Mouse (Mus musculus) forebrain, embryonic 12.5 days (tissue): ENCODE measurements at regions not wholly inside any gene's neighbourhood (a gene's known extent, or its start where the extent isn't known, plus 50 kb on each side); places are given as distances from the start of the nearest gene placed in this dataset.

ENCODE experiments used
- ATAC-seq: fragments of 200-750 bp; cut with Nextera tagmentation; 2 replicates; pipeline ENCODE4 v1.8.0; 2017; ENCODE audit warnings: moderate TSS enrichment; ENCODE audit not compliant: low FRiP score
- H3K27ac ChIP-seq: fragments of 300-500 bp; sonication (generic); 2 replicates; pipeline ENCODE4 v1.5.1; 2016; ENCODE audit warnings: mild to moderate bottlenecking
- H3K27me3 ChIP-seq: fragments of 300-500 bp; sonication (generic); 2 replicates; pipeline ENCODE4 v1.6.1; 2016; ENCODE audit warnings: mild to moderate bottlenecking
- H3K36me3 ChIP-seq: fragments of 300-500 bp; sonication (generic); replicated peaks from 2 replicates; pipeline ENCODE4 v1.6.1; 2016; ENCODE audit warnings: mild to moderate bottlenecking
- H3K4me1 ChIP-seq: fragments of 300-500 bp; sonication (generic); 2 replicates; pipeline ENCODE4 v1.6.1; 2016
- H3K4me2 ChIP-seq: fragments of 300-500 bp; sonication (generic); 2 replicates; pipeline ENCODE4 v1.6.1; 2016; ENCODE audit warnings: mild to moderate bottlenecking, moderate library complexity
- H3K4me3 ChIP-seq: fragments of 300-500 bp; sonication (generic); replicated peaks from 2 replicates; pipeline ENCODE4 v1.5.1; 2016; ENCODE audit warnings: mild to moderate bottlenecking
- H3K9ac ChIP-seq: fragments of 300-500 bp; sonication (generic); 2 replicates; pipeline ENCODE4 v1.6.1; 2016; ENCODE audit warnings: mild to moderate bottlenecking
- H3K9me3 ChIP-seq: fragments of 300-500 bp; sonication (generic); 2 replicates; pipeline ENCODE4 v1.6.1; 2016
- WGBS: fragments of 180-500 bp; shearing (Covaris S2); methylation state at CpG from one replicate; pipeline ENCODE4 v1.1.7; 2016; 5-methylcytosine and 5-hydroxymethylcytosine counted together

DNA sequence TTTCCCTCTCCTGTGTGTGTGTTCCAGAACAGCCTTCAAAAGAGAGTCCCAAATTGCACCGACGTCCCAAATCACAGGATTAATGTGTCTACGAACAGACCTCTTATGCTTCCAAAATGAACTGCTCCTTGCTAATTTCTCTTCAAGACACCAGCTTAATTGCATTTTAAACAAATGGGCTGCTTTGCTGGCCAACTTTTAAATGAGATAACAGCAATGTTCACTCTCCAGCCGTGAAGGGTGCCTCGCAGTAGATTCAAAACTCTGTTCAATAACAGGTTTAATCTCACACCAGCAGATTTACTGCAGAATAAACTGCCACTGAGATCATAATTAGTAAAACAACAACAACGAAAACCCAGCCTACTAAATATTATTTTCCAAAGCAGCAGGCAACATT lies 957.8 kb downstream of the Adgrl2 start:
- no peak overlapping the region for H3K4me2 ChIP-seq
- no peak overlapping the region for H3K4me3 ChIP-seq
- no peaks in the 10 kb centered on the region for H3K9me3 ChIP-seq
- ATAC-seq = no peak
- no peaks in the 10 kb centered on the region for H3K36me3 ChIP-seq
- H3K9ac ChIP-seq = no peak overlapping the region
- H3K27ac ChIP-seq = no peak overlapping the region
- 60% methylated on average over 6 of the region's 6 CpGs for WGBS
- no peaks in the 10 kb centered on the region for H3K27me3 ChIP-seq
- no peaks in the 10 kb centered on the region for H3K4me1 ChIP-seq

DNA sequence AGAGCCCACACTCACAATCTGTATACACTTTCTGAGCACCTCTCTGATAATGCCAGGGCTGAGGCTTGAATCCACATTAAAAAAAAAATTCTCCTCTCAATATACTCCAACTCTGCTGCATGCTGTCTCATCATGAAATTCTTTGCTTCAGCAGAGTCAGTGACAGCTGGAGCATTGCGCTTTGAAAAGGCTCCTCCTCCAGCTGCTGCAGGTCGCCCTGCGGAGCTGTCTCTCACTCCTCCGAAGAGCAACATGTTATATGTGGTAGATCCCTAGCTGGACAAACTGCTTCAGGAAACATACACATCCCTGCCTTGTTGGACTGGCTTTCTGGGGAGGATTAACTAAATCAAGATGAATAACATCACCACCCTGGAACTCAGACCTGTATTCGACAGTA lies 984.5 kb downstream of the Adgrl2 start:
- Histone ChIP-seq H3K9me3 (no peaks in the 10 kb centered on the region), H3K4me2 (no peak overlapping the region), H3K9ac (no peak overlapping the region), H3K27ac (no peak overlapping the region), H3K4me1 (no peaks in the 10 kb centered on the region), H3K36me3 (no peaks in the 10 kb centered on the region), H3K27me3 (no peaks in the 10 kb centered on the region), H3K4me3 (no peak overlapping the region)
- 70% methylated on average over 5 of the region's 5 CpGs for WGBS
- ATAC-seq = no peak

DNA sequence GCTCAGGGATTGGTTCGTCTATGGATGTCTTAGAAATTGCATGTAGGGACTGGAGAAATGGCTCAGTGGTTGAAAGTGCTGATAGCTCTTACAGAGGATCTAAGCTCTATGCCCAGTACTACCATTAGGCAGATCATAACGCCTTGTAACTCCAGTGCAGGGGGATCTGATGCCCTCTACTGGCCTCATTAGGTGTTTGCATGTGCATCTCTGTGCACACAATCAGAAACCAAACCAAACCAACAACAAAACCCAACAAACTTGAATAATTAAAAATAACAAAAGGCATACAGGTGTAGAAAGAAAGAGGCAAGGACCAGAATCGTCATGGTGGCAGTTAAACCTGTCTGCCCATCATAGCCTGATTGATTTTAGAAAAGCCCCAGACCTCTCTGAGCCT lies 986.3 kb downstream of the Adgrl2 start:
- Histone ChIP-seq H3K4me3 (no peak overlapping the region), H3K36me3 (no peaks in the 10 kb centered on the region), H3K27ac (no peak overlapping the region), H3K9me3 (no peaks in the 10 kb centered on the region), H3K4me2 (no peak overlapping the region), H3K9ac (no peak overlapping the region), H3K27me3 (no peaks in the 10 kb centered on the region), H3K4me1 (no peaks in the 10 kb centered on the region)
- no peak for ATAC-seq
- WGBS = 55% methylated on average over 3 of the region's 3 CpGs

DNA sequence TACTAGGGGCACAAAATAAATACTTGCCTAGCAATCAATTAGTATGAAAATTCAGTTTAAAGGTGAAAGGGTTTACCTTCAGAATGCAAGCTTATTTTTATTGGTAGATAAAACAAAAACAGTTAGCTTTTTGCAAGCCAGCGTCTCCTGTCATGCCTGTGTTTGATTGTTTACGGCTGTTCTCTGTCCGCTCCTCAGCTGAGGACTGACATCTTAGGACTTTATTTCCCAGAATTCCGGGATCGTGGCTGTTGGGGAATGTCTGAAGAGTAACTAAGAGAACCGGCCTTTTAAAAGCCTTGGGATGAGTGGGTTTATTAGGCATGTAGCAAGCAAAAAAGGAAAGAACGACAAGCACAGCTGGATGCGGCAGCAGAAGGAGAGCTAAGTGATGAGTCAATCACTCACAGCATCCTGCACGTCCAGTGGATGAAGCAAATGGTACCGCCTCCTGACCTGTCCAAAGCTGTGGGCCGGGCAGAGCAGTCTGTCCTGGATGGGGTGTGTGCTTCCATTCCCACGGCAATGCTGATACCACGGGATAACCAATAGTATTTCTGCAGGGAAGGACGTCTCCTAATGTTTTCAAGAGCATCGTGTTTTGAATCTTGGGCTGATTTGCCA lies 990.9 kb downstream of the Adgrl2 start:
- H3K4me1 ChIP-seq = no peaks in the 10 kb centered on the region
- H3K4me2 ChIP-seq = no peak overlapping the region
- no peaks in the 10 kb centered on the region for H3K36me3 ChIP-seq
- H3K9me3 ChIP-seq = no peaks in the 10 kb centered on the region
- no peak overlapping the region for H3K27ac ChIP-seq
- ATAC-seq = no peak
- no peak overlapping the region for H3K9ac ChIP-seq
- H3K27me3 ChIP-seq = no peaks in the 10 kb centered on the region
- 81% methylated on average over 15 of the region's 15 CpGs for WGBS
- H3K4me3 ChIP-seq = no peak overlapping the region

DNA sequence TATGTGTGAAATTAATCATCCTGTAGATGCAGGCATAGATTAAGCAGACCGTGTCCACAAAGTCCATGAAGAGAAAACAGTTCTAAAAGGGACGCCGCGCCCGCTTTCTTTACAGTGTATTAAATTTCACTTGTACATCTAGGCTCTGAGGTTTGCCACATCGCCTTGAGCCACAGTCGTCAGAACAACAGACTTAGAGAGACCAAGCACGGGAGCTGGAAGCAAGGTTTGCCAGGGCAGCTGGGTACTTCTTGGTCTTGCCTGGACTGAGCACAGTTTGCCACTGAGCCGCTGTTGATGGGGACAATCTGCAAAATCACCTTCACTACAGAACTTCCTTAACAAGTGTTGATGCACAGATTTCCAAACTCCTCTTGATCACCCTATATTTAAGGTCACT lies 998.6 kb downstream of the Adgrl2 start:
- ATAC-seq = no peak
- H3K9ac ChIP-seq = no peak overlapping the region
- no peak overlapping the region for H3K4me3 ChIP-seq
- 72% methylated on average over 9 of the region's 9 CpGs for WGBS
- no peaks in the 10 kb centered on the region for H3K9me3 ChIP-seq
- H3K27me3 ChIP-seq = no peaks in the 10 kb centered on the region
- H3K4me2 ChIP-seq = no peak overlapping the region
- peaks cover 13% of the 10 kb centered on the region for H3K4me1 ChIP-seq
- H3K27ac ChIP-seq = no peak overlapping the region
- H3K36me3 ChIP-seq = no peaks in the 10 kb centered on the region

DNA sequence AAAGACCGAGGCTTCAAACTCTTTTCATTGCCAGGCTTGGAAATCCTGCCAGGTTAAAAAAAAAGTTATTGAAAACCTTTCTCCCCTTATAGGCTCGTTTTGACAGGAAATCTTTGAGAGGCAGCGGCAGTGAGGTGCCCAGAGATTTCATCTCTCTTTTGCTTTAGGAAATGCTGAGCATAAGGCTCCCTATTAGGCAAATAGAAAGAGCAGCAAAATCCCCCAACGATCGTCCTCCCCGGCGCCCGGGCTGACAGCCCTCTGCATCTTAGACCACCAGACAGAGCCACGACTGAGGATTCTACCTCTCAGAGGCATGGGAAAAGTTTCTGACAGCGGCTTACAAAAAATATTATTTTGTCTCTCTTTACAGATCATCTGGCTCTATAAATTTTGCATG lies 999.5 kb downstream of the Adgrl2 start:
- ATAC-seq = no peak
- WGBS = 21% methylated on average over 10 of the region's 10 CpGs
- Histone ChIP-seq H3K27ac (no peak overlapping the region), H3K36me3 (no peaks in the 10 kb centered on the region), H3K9ac (no peak overlapping the region), H3K4me2 (peak overlapping the region; percentile 40), H3K4me1 (peaks cover 13% of the 10 kb centered on the region), H3K4me3 (0 out of 2 replicates have a peak overlapping the region, but pooled peaks have one; percentile 4), H3K9me3 (no peaks in the 10 kb centered on the region), H3K27me3 (no peaks in the 10 kb centered on the region)

DNA sequence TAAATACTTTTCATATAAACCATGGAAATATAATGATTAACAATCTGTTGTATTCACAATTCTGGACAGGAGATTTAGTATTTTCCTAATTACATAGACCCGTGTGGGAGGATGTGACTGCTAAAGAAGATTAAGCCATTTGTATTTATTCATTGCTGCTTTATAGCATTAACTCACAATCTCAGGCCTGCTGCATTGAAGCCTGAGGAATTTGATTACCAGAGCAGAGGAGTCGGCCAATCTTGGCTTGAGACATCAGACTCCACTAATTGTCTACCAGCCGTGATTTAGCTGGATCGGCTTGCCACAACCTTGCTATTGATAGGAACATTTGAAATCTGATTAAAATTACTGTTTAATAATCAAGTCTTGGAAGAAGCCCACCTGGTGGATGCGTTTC lies 1007.5 kb downstream of the Adgrl2 start:
- ATAC-seq = no peak
- 31% methylated on average over 5 of the region's 5 CpGs for WGBS
- H3K4me1 ChIP-seq = peaks cover 3% of the 10 kb centered on the region; the same call in 1 of the 2 replicates
- H3K4me2 ChIP-seq = no peak overlapping the region
- H3K27ac ChIP-seq = no peak overlapping the region
- H3K27me3 ChIP-seq = no peaks in the 10 kb centered on the region
- H3K9me3 ChIP-seq = no peaks in the 10 kb centered on the region
- H3K9ac ChIP-seq = no peak overlapping the region
- H3K4me3 ChIP-seq = no peak overlapping the region
- H3K36me3 ChIP-seq = no peaks in the 10 kb centered on the region

DNA sequence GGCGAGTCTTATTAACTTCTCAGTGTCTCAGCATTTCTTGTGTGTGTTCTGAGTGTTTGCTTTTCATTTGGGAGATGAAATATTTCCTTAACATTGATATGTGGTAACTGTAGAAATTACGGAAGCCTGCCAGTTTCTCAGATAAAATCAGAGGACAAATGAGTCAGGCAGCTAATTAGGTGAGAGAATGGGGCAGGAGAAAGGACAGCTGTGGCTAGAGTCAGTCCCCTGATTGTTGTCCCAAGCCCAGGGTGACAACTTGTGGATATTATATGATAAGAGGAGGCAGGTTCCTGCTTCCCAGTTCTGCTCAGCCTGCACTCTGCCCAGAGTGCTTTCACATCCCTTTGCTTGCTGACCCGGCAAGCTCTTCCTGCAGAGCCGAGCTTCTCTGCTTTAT lies 1008.7 kb downstream of the Adgrl2 start:
- Histone ChIP-seq H3K4me1 (no peaks in the 10 kb centered on the region), H3K9ac (no peak overlapping the region), H3K9me3 (no peaks in the 10 kb centered on the region), H3K27ac (no peak overlapping the region), H3K4me2 (no peak overlapping the region), H3K36me3 (no peaks in the 10 kb centered on the region), H3K4me3 (no peak overlapping the region), H3K27me3 (no peaks in the 10 kb centered on the region)
- no peak for ATAC-seq
- WGBS = 50% methylated on average over 4 of the region's 4 CpGs

DNA sequence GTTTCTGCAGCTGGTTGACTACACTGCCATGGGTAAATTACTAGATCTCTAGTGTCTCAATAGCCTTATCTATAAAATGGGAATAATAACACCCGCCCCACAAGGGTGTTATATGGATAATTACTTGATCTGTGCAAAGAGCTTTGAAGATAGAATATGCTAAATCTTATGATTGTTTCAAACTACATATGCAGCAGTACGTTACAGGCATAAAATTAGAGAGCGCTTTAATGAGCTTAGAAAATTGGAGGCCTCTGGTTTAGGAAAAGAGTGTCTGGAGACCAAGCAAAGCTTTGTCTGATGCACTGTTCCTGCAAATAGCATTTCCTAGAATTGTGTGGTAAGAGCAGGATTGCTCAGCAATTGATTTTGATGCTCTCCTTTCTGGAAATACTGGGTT lies 1013.8 kb downstream of the Adgrl2 start:
- H3K9ac ChIP-seq = no peak overlapping the region
- no peak for ATAC-seq
- no peaks in the 10 kb centered on the region for H3K36me3 ChIP-seq
- H3K27ac ChIP-seq = no peak overlapping the region
- no peak overlapping the region for H3K4me3 ChIP-seq
- no peaks in the 10 kb centered on the region for H3K9me3 ChIP-seq
- WGBS = 79% methylated on average over 3 of the region's 3 CpGs
- no peak overlapping the region for H3K4me2 ChIP-seq
- H3K4me1 ChIP-seq = peaks cover 21% of the 10 kb centered on the region
- H3K27me3 ChIP-seq = peaks cover 3% of the 10 kb centered on the region; the same call in 1 of the 2 replicates

DNA sequence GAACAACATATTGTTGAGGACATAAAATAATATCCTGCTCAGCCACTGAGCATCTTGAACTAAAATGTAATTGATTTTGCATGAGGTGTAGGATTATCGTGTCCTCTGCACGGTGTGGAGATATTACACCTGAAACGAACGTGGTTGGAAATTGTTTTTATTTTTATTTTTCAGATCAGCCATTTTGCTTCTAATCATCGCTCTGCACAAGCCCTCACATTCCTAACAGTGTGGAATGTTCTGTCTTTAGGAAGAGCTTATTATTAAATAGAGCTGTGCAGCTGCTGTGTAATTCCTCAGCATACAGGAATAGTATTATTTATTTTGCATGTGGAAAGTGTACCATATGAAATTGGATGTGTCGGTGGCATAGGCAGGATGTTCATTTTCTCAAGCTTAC lies 1014.3 kb downstream of the Adgrl2 start:
- whole genome bisulfite sequencing = 83% methylated on average over 6 of the region's 6 CpGs
- no peak overlapping the region for H3K9ac ChIP-seq
- ATAC-seq = 0 out of 2 replicates have a peak, but pooled peaks have one; percentile 19
- no peak overlapping the region for H3K27ac ChIP-seq
- H3K4me3 ChIP-seq = no peak overlapping the region
- peaks cover 3% of the 10 kb centered on the region; the same call in 1 of the 2 replicates for H3K27me3 ChIP-seq
- no peaks in the 10 kb centered on the region for H3K9me3 ChIP-seq
- peaks cover 21% of the 10 kb centered on the region for H3K4me1 ChIP-seq
- H3K36me3 ChIP-seq = no peaks in the 10 kb centered on the region
- H3K4me2 ChIP-seq = no peak overlapping the region

DNA sequence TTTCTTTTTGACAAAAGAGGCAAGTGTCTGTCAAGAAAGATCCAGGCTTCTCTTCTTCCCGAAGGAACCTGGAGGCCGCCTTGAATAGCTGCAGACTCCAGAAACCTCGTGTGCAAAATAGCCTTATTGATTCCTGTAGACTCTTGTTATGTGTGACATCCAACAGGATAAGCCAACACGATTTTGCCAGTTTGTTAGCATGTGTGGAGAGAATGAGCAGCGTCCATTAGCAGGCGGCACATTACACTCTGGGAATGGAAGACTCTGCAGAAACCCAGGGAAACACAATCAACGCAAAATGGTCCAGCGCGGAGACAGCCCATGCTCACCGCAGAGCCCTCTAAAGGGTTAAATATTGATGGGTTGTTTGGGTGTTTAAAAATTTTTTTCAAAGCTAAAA lies 1014.9 kb downstream of the Adgrl2 start:
- peaks cover 3% of the 10 kb centered on the region; the same call in 1 of the 2 replicates for H3K27me3 ChIP-seq
- peaks cover 21% of the 10 kb centered on the region for H3K4me1 ChIP-seq
- no peak overlapping the region for H3K9ac ChIP-seq
- no peak overlapping the region for H3K4me3 ChIP-seq
- no peak for ATAC-seq
- H3K4me2 ChIP-seq = no peak overlapping the region
- H3K36me3 ChIP-seq = no peaks in the 10 kb centered on the region
- H3K27ac ChIP-seq = no peak overlapping the region
- 79% methylated on average over 10 of the region's 10 CpGs for WGBS
- no peaks in the 10 kb centered on the region for H3K9me3 ChIP-seq

DNA sequence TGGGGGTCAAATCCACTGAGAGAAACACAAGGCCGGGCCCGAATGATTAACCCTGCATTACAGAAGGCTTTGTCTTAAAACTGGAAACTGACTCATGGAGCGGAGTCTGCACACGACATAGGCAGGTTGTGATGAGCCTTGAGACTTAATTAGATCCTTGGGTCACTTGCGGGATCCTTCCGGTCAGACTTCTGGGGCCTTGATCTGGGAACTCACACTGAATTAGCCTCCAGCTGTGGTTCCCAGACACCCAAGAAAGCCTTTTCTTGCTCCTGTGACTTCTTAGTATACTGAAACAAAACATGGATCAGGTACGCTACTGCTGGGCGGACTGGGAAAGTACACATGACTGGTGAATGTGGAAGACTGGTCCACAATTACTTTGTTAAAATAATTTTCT lies 1015.8 kb downstream of the Adgrl2 start:
- Histone ChIP-seq H3K4me2 (no peak overlapping the region), H3K36me3 (no peaks in the 10 kb centered on the region), H3K27me3 (peaks cover 3% of the 10 kb centered on the region; the same call in 1 of the 2 replicates), H3K4me3 (no peak overlapping the region), H3K27ac (no peak overlapping the region), H3K9ac (no peak overlapping the region), H3K9me3 (no peaks in the 10 kb centered on the region), H3K4me1 (peaks cover 21% of the 10 kb centered on the region)
- 20% methylated on average over 8 of the region's 8 CpGs for WGBS
- ATAC-seq = peak; percentile 52; the same call in 1 of the 2 replicates

DNA sequence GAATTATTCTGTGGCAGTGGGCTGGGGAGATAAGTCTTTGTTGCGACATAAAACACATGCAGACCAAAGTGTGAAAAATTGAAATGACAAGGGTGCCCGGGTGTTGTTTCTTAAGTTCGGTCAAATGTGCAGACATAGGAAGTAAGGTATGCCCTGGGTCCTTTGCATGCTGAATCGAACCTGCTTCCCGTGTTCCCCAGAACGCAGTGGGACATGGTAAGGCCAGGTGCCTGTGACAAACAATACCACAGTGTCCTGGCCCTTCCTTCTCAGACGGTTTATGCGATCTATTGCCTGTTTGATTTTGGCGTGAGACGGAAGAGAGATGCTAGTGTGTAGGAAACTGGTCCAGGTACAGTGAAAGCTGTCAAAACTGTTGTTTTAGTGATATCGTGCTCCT lies 1022.1 kb downstream of the Adgrl2 start:
- Histone ChIP-seq H3K9ac (no peak overlapping the region), H3K36me3 (no peaks in the 10 kb centered on the region), H3K27me3 (peaks cover 3% of the 10 kb centered on the region; the same call in 1 of the 2 replicates), H3K4me1 (peaks cover 43% of the 10 kb centered on the region), H3K4me3 (no peak overlapping the region), H3K9me3 (no peaks in the 10 kb centered on the region), H3K4me2 (no peak overlapping the region), H3K27ac (no peak overlapping the region)
- no peak for ATAC-seq
- 86% methylated on average over 11 of the region's 11 CpGs for WGBS
